In the genomic region with DNA sequence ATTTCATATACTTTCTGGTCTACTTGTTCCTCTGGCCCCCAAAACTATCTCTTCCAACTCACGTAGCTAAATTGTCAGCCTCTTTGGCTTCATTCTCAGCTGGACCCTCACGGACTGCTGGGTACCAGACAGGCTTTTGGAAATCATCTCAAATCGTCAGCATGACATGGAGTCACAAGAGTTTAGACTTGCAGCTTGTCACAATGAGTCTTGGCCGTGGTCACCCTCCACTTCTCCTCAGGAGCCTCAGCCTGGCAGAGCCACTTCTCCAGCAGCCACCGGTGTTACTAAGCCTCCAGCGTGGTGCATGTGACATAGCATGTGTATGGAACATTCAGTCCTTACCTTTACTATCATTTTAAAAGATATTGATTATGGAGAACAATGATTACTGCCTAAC, we compare ENCODE assay signal across 18 mouse cellular contexts.
"Had no signal": no experiment of that assay in that cellular context is flagged by ENCODE, and none has a peak within 500 bp of the region (broad histone marks: within the 10 kb centered on the region; RNA-seq: fewer than 3 reads in every experiment).

No protein-coding gene starts in this region.

- H3K4me3 ChIP-seq: lung, embryonic 15.5 days; megakaryocyte, embryonic 14.5 days; midbrain, embryonic 12.5 days; neural tube, embryonic 12.5 days; stomach, embryonic 15.5 days had no signal

- H3K4me1 ChIP-seq: lung, embryonic 15.5 days; megakaryocyte, embryonic 14.5 days; midbrain, embryonic 12.5 days; neural tube, embryonic 12.5 days; stomach, embryonic 15.5 days had no signal

- H3K27me3 ChIP-seq: lung, embryonic 15.5 days; megakaryocyte, embryonic 14.5 days; midbrain, embryonic 12.5 days; neural tube, embryonic 12.5 days; stomach, embryonic 15.5 days had no signal

- H3K4me2 ChIP-seq: lung, embryonic 15.5 days; midbrain, embryonic 12.5 days; neural tube, embryonic 12.5 days; stomach, embryonic 15.5 days had no signal

- H3K36me3 ChIP-seq: lung, embryonic 15.5 days; midbrain, embryonic 12.5 days; neural tube, embryonic 12.5 days; stomach, embryonic 15.5 days had no signal

- H3K9ac ChIP-seq: liver, postnatal 0 days; lung, embryonic 15.5 days; midbrain, embryonic 12.5 days; neural tube, embryonic 12.5 days; stomach, embryonic 15.5 days had no signal

- H3K9me3 ChIP-seq: lung, embryonic 15.5 days; megakaryocyte, embryonic 14.5 days; midbrain, embryonic 12.5 days; neural tube, embryonic 12.5 days; stomach, embryonic 15.5 days had no signal

- ATAC-seq: liver, postnatal 0 days; lung, postnatal 0 days; midbrain, embryonic 16.5 days had no signal

- H3K27ac ChIP-seq: lung, embryonic 15.5 days; macrophage; midbrain, embryonic 12.5 days; neural tube, embryonic 12.5 days; stomach, embryonic 15.5 days; stomach, postnatal 0 days had no signal

- DNase-seq: liver, postnatal 0 days; lung, adult 2 months; lung, postnatal 14 days; lung, postnatal 36 days; midbrain, embryonic 14.5 days; right cerebral cortex, postnatal 14 days; thymus, adult 2 months; thymus, postnatal 25 days; thymus, postnatal 4 days had no signal
